Mouse (Mus musculus): ENCODE data around the gene Palb2. TPM values are rescaled to one million over a fixed set of nuclear protein-coding genes. Genes with fewer than 3 reads are reported as not detected.

The Palb2 gene
- polyA plus RNA-seq, 1 experiment, result 4.7 TPM

- TF ChIP-seq POLR2A (IDR thresholded peaks at IDR 0.05; ENCODE audit: borderline replicate concordance, extremely low read depth, insufficient read depth, insufficient read length, poor library complexity, severe bottlenecking) (no peak), CTCF (IDR thresholded peaks at IDR 0.05; ENCODE audit: borderline replicate concordance, extremely low read depth, insufficient read depth, insufficient read length) (no peak)
These were observed 34.8 kb downstream of the Palb2 start for GRCm38 (mm10) chr7:122098009-122098408.

GRCm38 (mm10) chr7:122094564-122095330, 38.0 kb downstream of the Palb2 start:
- no peak for DNase-seq (ENCODE audit: low read depth)
- TF ChIP-seq POLR2A (IDR thresholded peaks at IDR 0.05; ENCODE audit: borderline replicate concordance, extremely low read depth, insufficient read depth, insufficient read length, poor library complexity, severe bottlenecking) (no peak), CTCF (IDR thresholded peaks at IDR 0.05; ENCODE audit: borderline replicate concordance, extremely low read depth, insufficient read depth, insufficient read length) (no peak)

More at GRCm38 (mm10) chr7:122098009-122098408, 34.8 kb downstream of the Palb2 start:
- DNase-seq (ENCODE audit: low read depth), result no peak

- no peak for DNase-seq (ENCODE audit: low read depth)
- TF ChIP-seq CTCF (IDR thresholded peaks at IDR 0.05; ENCODE audit: borderline replicate concordance, extremely low read depth, insufficient read depth, insufficient read length), result no peak
- no peak for TF ChIP-seq POLR2A (IDR thresholded peaks at IDR 0.05; ENCODE audit: borderline replicate concordance, extremely low read depth, insufficient read depth, insufficient read length, poor library complexity, severe bottlenecking)
These were observed 45.4 kb downstream of the Palb2 start for GRCm38 (mm10) chr7:122087195-122087982.

- no peak for DNase-seq (ENCODE audit: low read depth)
- TF ChIP-seq POLR2A (IDR thresholded peaks at IDR 0.05; ENCODE audit: borderline replicate concordance, extremely low read depth, insufficient read depth, insufficient read length, poor library complexity, severe bottlenecking) (no peak), CTCF (IDR thresholded peaks at IDR 0.05; ENCODE audit: borderline replicate concordance, extremely low read depth, insufficient read depth, insufficient read length) (no peak)
These were observed 51.7 kb downstream of the Palb2 start for GRCm38 (mm10) chr7:122081071-122081470.

- no peak for TF ChIP-seq POLR2A (IDR thresholded peaks at IDR 0.05; ENCODE audit: borderline replicate concordance, extremely low read depth, insufficient read depth, insufficient read length, poor library complexity, severe bottlenecking)
- no peak for TF ChIP-seq CTCF (IDR thresholded peaks at IDR 0.05; ENCODE audit: borderline replicate concordance, extremely low read depth, insufficient read depth, insufficient read length)
- no peak for DNase-seq (ENCODE audit: low read depth)
These were observed 52.8 kb downstream of the Palb2 start for GRCm38 (mm10) chr7:122079798-122080554.

DNA sequence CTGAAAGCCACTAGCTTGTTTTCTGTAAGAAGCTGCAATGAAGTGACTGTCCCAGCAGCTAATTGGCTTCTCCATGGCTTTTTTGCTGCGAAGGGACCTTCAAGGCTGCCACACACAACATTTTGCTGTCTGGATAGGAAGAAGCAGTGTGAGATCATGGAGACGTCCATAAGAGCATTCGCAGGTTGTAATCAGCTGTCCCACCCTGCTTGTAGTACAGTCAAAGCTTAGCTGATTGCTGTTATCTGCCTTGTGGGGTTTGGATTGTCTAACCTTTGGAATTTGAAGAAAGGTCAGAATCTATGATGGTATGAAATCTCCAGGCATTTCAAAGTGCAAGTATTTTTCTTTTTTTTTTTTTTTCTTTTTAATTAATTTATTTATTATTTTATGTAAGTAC, 58.4 kb downstream of the Palb2 start:
- TF ChIP-seq POLR2A (IDR thresholded peaks at IDR 0.05; ENCODE audit: borderline replicate concordance, extremely low read depth, insufficient read depth, insufficient read length, poor library complexity, severe bottlenecking) (no peak), CTCF (IDR thresholded peaks at IDR 0.05; ENCODE audit: borderline replicate concordance, extremely low read depth, insufficient read depth, insufficient read length) (no peak)
- no peak for DNase-seq (ENCODE audit: low read depth)

DNA sequence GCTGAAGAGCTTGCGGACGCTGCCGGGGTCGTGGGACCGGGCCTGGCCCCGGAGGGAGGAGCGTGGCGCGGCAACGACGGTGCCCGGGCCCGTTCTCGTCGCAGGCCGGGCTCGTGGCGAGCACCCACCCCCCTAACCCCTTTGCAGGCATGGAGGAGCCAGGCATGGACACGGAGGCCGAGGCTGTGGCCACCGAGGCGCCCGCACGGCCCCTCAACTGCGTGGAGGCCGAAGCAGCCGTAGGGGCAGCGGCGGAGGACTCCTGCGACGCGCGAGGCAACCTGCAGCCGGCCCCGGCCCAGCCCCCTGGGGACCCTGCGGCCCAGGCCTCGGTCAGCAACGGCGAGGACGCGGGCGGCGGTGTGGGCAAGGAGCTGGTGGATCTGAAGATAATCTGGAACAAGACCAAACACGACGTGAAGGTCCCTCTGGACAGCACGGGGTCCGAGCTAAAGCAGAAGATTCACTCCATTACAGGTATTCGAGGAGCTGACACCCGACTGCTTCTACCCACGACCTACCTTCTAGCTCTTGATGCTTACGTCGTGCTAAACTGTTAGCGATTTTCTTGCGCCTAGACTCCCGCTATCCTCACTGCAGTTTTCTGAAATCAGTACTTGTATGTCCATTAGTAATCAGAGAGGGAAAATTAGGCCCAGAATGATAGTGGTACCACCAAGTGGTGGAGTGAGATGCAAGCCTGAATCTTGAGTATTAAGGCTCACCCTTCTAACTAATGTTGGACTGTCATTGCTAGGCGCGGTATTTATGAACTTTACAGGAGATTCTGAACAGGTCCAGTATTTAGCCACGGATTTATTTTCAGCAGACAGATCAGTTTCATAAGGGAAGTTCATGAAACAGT, 65.0 kb downstream of the Palb2 start:
- DNase-seq (ENCODE audit: low read depth), result peak; percentile 28
- no peak for TF ChIP-seq CTCF (IDR thresholded peaks at IDR 0.05; ENCODE audit: borderline replicate concordance, extremely low read depth, insufficient read depth, insufficient read length)
- TF ChIP-seq POLR2A (IDR thresholded peaks at IDR 0.05; ENCODE audit: borderline replicate concordance, extremely low read depth, insufficient read depth, insufficient read length, poor library complexity, severe bottlenecking), result no peak

GRCm38 (mm10) chr7:122066945-122067516, 65.8 kb downstream of the Palb2 start, which contains the start of the genes Ubfd1 and Ears2:
Gene Ubfd1 (plus strand): TSS chr7:122067175.
Gene Ears2 (minus strand): TSS chr7:122067263.
- no peak for TF ChIP-seq POLR2A (IDR thresholded peaks at IDR 0.05; ENCODE audit: borderline replicate concordance, extremely low read depth, insufficient read depth, insufficient read length, poor library complexity, severe bottlenecking)
- peak; percentile 7; the same call in 1 of the 2 replicates for TF ChIP-seq CTCF (IDR thresholded peaks at IDR 0.05; ENCODE audit: borderline replicate concordance, extremely low read depth, insufficient read depth, insufficient read length)
- DNase-seq (ENCODE audit: low read depth), result peak; percentile 99

DNA sequence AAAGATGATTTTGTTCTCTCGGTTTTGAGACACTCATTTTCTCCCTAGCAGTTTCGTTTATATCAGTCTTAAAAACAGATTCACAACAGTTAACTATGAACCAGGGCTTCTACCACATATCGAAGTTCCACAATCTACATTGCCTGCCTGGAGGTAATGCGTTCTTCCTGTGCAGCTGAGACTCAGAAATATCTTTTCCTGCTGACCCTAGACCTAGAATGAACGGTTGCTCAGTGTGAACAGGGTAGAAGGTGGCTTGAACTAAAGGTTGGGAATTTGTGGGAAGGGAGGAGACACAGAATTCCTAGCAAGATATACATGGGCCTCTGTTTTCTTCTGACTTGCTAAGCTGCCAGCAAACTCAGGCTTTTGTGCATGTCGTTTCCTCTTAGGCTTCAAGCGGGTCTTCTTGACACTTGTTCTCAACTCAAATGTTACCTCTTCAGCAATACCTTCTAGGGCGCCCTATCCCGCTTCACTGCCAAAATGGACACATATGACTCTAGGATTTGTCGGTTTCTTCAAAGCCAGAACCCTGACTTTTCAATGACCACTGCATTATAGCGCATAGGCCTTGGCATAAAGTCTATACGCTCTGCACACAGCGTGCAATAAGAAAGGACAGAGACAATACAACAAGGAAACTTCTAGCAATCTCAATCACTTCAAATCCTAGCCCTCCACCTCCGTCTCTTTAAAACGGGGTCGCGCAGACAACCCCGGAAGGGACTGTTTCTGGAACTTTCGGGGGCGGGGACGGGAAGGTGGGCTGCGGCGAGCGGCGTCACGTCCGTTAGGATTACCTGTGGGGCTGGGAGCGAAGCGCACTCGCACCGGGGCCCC, 66.5 kb downstream of the Palb2 start:
- no peak for DNase-seq (ENCODE audit: low read depth)
- no peak for TF ChIP-seq CTCF (IDR thresholded peaks at IDR 0.05; ENCODE audit: borderline replicate concordance, extremely low read depth, insufficient read depth, insufficient read length)
- TF ChIP-seq POLR2A (IDR thresholded peaks at IDR 0.05; ENCODE audit: borderline replicate concordance, extremely low read depth, insufficient read depth, insufficient read length, poor library complexity, severe bottlenecking), result no peak

All from brain, embryonic 14.5 days (tissue).